Mouse (Mus musculus) cerebral cortex, adult 2 months (tissue): ENCODE measurements around the gene Vmn2r25.

ENCODE experiments used
- WGBS: fragments of 180-500 bp; shearing (Covaris S2); methylation state at CpG from one replicate; pipeline ENCODE4 v1.1.7; 2018; 5-methylcytosine and 5-hydroxymethylcytosine counted together

Gene Vmn2r25

DNA sequence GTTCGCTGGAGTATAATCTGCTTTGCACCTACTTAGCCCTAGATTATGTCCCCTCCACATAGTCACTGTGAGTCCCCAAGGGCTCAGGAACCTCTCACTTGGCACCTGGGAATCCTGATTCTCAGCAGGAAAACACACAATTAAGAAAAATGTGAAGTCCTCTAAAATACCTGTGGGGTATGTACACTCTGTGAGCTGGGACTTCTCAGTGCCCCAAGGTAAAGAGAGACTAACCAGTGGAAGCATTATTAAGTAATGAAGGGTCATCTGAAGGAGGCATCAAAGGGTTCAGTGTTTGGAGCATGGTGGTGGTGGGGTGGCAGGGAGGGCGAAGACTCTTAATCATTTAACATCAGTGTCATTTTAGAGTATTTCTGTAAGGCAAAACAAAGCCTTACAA lies at the start of gene Vmn2r25:
Vmn2r25 (minus strand) TSS at position 101 of the 400 bp plus-strand sequence.
- 73% methylated on average over 2 of the region's 2 CpGs for WGBS

DNA sequence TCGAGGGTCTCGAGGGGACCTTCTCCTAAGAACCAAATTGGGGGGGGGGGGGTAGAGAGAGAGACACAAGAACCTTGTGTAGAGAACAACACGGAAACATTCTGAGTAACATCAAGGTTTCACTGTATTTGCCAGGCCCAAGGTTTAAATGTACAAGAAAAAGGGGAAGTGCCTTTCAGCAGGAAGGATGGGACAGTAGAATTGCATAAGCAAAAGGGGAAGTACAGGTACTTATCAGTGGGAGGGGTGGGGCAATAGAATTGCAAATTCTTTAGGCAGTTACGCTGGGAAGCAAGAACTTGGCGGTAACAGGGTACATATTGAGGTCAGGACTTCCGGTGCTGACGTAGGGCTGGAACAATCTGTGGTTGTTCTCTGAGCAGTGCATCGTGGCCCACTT lies 33.3 kb downstream of the Vmn2r25 start:
- WGBS, result 78% methylated on average over 8 of the region's 8 CpGs

DNA sequence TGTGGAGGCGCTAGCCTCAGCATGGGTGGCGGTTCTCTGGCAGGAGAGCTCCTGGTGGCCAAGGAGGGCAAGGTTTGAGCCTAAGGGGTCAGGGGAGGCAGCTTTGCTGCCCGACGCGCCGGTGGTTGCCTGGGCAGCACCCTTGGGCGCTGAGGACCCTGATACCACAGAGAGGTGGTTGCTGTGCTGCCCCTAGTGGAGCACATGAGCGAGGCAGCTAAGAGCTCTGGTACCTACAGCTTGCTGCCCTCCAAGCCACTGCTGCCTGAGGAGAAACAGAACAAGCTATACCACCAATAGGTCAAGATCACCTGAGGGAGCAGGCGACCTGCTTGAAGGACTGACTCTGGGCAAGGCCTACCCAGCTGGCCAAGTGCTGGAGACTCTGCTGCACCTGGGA lies 59.5 kb downstream of the Vmn2r25 start:
- 42% methylated on average over 9 of the region's 9 CpGs for WGBS

DNA sequence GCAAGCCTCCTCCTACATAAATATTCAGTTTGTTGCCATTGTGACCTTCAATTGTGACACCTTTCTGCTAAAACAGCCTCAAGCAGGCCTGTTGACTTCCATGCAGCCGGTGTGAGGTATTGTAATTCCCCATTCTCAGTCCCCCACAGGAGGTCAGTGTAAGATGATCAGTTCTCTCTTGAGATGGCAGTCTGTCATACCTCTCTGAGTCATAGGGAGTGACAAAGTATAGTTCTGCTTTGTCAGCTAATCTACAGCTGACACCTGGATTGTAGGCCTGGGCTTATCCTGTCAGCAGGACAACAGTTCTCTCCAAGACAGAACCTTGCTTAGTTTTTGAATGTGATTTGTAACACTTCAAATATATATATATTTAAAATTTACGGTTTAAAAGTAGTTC lies 68.4 kb downstream of the Vmn2r25 start:
- WGBS, result 77% methylated on average over 2 of the region's 2 CpGs

DNA sequence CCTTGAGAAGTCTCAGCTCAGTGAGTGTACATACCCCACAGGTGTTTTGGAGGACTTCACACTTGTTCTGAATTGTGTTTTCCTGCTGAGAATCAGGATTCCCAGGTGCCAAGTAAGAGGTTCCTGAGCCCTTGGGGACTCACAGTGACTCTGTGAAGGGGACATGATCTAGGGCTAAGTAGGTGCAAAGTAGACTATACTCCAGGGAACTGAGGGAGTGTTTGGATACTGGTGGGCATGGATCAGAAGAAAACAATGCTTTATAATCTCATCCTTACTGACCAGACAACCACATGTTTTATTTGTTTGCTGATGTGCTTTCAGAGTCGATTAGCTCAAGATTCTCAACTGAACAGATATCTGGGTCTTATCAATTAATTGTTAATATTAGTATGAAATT lies 74.7 kb downstream of the Vmn2r25 start, which contains the start of gene Vmn2r24:
Vmn2r24 (plus strand) TSS at position 301 of the 400 bp plus-strand sequence.
- WGBS, result 70% methylated on average over 1 of the region's 1 CpGs
